Mouse (Mus musculus): Measurements from ENCODE around the gene Ankrd44. TPM values are rescaled to one million over a fixed set of nuclear protein-coding genes. Genes with fewer than 3 reads are reported as not detected.

Ankrd44 gene
- polyA plus RNA-seq, 1 experiment = 73.9 TPM

DNA sequence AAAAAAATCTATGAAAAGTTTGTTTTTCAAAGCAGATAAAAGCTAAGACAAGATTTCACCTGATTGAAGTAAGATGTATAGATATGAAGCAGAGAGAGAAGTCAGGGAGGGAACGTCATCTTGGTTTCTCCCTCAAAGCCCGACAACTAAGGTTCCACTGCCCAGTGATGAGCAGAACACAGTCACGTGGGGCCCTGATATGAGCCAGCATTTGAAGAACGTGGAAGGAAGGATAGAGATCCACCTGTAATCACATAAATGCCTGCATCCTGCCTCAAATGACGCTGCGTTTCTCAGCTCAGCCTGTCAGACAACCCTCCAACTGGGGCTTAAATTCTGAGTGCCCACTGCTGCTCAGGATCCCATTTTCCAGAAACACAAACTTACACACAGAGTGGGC lies 52.1 kb downstream of the Ankrd44 start:
- Histone ChIP-seq H3K27ac (ENCODE audit: insufficient read depth, low read depth, low read length) (no peak overlapping the region), H3K4me1 (ENCODE audit: control insufficient read depth, insufficient read depth, low read length) (peaks cover 27% of the 10 kb centered on the region), H3K4me3 (ENCODE audit: insufficient read depth, low read length) (no peak overlapping the region)
- TF ChIP-seq POLR2A (IDR thresholded peaks at IDR 0.05; ENCODE audit: borderline replicate concordance, low read depth, low read length) (no peak), CTCF (IDR thresholded peaks at IDR 0.05; ENCODE audit: low read depth, low read length) (no peak)

DNA sequence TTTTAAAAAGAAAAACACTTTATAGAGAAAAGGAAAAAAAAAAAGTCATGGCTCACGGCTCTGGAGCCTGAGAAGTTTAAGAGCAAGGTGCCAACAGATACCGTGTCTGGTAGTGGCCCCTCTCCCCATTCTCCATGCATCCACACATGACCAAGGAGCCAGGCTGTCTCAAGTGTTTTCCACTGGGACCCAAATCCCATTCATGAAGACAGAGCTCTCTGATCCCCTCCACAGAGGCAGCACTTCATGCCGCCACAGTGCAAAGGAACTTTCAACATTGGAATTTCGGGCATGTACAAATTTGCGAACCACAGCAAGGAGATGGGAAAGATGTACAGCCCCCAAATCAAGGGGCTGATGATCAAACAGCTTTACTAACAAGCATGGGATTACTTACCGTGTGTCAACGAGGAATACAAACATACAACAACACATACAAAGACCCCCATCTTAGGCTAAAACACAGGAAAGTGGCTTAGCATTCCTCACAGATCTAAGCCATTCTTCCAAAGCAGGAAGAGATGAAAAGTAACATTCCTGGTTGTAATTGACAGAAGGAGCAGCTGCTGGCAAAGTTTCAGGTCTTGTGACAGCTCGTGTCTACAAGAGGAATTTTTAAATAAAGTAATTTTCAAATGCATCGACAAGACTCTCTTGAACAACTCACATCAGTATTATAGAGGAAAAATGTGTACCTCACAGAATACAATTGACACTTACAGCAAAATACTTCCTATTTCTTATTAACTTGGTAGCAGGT lies 53.1 kb downstream of the Ankrd44 start:
- Histone ChIP-seq H3K4me1 (ENCODE audit: control insufficient read depth, insufficient read depth, low read length) (peaks cover 27% of the 10 kb centered on the region), H3K4me3 (ENCODE audit: insufficient read depth, low read length) (no peak overlapping the region), H3K27ac (ENCODE audit: insufficient read depth, low read depth, low read length) (no peak overlapping the region)
- TF ChIP-seq POLR2A (IDR thresholded peaks at IDR 0.05; ENCODE audit: borderline replicate concordance, low read depth, low read length) (no peak), CTCF (IDR thresholded peaks at IDR 0.05; ENCODE audit: low read depth, low read length) (no peak)

DNA sequence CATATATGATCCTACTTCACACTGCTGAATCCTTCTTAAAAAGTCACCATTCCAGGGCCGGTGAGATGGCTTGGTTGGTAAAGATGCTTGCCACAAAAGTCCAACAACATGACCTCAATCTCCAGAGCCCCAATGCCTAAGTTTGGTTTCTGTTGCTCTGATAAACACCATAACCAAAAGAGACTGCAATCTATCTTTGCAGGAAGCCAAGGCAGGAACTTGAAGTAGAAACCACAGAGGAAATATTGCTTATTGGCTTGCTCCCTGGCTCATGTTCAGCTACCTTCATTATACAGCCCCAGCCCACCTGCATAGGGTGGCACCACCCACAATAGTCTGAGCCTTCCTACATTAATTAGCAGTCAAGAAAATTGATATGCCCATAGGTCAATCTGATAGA lies 54.9 kb downstream of the Ankrd44 start:
- no peak overlapping the region for H3K4me3 ChIP-seq (ENCODE audit: insufficient read depth, low read length)
- peaks cover 22% of the 10 kb centered on the region for H3K4me1 ChIP-seq (ENCODE audit: control insufficient read depth, insufficient read depth, low read length)
- H3K27ac ChIP-seq (ENCODE audit: insufficient read depth, low read depth, low read length) = no peak overlapping the region
- no peak for TF ChIP-seq CTCF (IDR thresholded peaks at IDR 0.05; ENCODE audit: low read depth, low read length)
- TF ChIP-seq POLR2A (IDR thresholded peaks at IDR 0.05; ENCODE audit: borderline replicate concordance, low read depth, low read length) = no peak

DNA sequence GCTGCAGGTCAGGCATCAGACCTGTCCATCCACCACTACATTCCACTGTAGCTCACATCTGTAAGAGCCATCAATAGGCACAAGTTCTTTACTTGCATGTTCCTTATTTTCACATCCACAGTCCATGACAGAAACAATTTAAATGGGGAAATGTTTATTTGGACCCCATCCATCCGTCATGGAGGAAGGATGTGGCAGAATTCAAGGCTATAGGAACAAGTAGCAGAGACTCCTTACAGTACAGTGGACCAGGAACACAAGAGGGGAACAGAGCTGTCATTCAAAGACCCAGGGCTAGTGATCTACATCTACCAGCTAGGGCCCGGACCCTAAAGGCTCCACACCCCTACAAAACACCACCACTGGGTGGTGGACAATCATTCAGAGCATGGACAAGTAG lies 55.6 kb downstream of the Ankrd44 start:
- Histone ChIP-seq H3K4me1 (ENCODE audit: control insufficient read depth, insufficient read depth, low read length) (peaks cover 22% of the 10 kb centered on the region), H3K4me3 (ENCODE audit: insufficient read depth, low read length) (no peak overlapping the region), H3K27ac (ENCODE audit: insufficient read depth, low read depth, low read length) (no peak overlapping the region)
- TF ChIP-seq POLR2A (IDR thresholded peaks at IDR 0.05; ENCODE audit: borderline replicate concordance, low read depth, low read length) (no peak), CTCF (IDR thresholded peaks at IDR 0.05; ENCODE audit: low read depth, low read length) (no peak)

DNA sequence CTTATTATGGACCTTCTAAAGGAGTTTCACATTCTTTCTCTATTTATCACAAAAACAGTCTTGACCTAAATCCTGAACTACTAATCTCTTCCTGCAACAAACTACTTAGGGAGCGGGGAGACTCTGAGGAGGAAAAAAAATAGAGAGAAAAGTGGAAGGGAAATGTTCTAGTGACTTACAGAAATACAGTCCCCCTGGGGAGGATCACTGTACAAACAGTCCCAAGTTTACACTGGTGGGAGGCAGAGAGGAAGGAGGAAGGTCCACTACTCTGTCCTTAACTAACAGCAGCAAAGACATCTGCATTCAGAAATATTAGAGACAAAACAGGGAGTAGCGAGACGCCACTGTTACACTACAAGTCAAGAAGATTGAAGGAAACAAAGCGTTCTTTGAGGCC lies 59.0 kb downstream of the Ankrd44 start:
- H3K4me1 ChIP-seq (ENCODE audit: control insufficient read depth, insufficient read depth, low read length) = peaks cover 23% of the 10 kb centered on the region
- TF ChIP-seq CTCF (IDR thresholded peaks at IDR 0.05; ENCODE audit: low read depth, low read length) (no peak), POLR2A (IDR thresholded peaks at IDR 0.05; ENCODE audit: borderline replicate concordance, low read depth, low read length) (no peak)
- H3K27ac ChIP-seq (ENCODE audit: insufficient read depth, low read depth, low read length) = no peak overlapping the region
- no peak overlapping the region for H3K4me3 ChIP-seq (ENCODE audit: insufficient read depth, low read length)

DNA sequence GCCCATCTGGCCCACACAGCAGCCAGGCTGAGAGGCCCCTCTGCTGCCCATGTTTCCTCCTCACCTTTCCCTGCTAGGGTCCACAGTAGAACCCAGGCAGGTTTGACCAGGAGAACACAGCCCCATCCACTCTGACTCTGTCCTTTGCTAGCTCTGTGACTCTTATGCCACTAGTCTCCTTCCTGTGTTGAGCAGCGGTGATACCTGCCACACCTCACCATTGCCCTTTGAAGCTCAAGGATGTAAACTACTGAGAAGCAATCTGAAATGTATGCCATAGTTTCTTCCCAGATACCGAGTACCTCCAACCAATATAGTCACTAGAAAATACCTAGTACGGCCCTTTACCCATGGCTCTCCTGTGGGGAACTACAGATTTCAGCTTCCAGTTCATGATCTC lies 60.1 kb downstream of the Ankrd44 start:
- Histone ChIP-seq H3K27ac (ENCODE audit: insufficient read depth, low read depth, low read length) (no peak overlapping the region), H3K4me1 (ENCODE audit: control insufficient read depth, insufficient read depth, low read length) (peaks cover 18% of the 10 kb centered on the region), H3K4me3 (ENCODE audit: insufficient read depth, low read length) (no peak overlapping the region)
- no peak for TF ChIP-seq POLR2A (IDR thresholded peaks at IDR 0.05; ENCODE audit: borderline replicate concordance, low read depth, low read length)
- no peak for TF ChIP-seq CTCF (IDR thresholded peaks at IDR 0.05; ENCODE audit: low read depth, low read length)

DNA sequence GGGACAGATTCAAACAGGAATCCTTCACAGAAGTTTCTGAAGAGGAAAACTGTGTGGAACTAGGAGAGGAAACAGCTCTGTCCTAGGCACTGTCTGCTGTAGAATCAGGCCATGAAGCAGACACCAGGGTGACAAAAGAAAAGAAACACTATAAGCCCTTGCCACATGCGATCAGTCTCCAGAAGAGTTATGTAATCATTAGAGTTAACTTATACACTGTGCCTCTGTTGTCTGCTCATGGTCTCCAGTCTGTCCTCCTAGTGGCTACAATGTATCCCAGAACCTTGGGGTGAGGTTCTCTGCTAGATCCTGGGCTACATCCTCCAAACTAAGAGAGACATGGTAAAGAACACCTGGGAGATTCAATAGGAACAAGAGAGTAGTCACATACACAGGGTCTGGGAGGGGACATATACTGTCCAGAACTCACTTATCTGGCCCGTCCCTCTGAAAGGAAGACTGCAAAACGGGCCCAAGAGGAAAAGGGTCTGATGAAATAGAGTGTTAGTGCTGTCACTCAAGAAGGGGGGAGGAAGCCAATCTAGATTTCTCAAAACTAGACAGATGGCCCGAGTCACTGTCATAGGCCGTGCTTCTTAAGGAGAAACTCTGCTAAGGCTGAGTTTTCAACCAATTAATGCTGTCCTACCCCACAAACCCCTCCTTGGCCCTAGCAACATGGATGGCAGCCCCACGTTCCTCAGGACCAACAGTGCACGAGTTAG lies 61.1 kb downstream of the Ankrd44 start:
- TF ChIP-seq CTCF (IDR thresholded peaks at IDR 0.05; ENCODE audit: low read depth, low read length) (no peak), POLR2A (IDR thresholded peaks at IDR 0.05; ENCODE audit: borderline replicate concordance, low read depth, low read length) (no peak)
- H3K4me1 ChIP-seq (ENCODE audit: control insufficient read depth, insufficient read depth, low read length) = peaks cover 8% of the 10 kb centered on the region; the same call in 1 of the 2 replicates
- H3K27ac ChIP-seq (ENCODE audit: insufficient read depth, low read depth, low read length) = no peak overlapping the region

DNA sequence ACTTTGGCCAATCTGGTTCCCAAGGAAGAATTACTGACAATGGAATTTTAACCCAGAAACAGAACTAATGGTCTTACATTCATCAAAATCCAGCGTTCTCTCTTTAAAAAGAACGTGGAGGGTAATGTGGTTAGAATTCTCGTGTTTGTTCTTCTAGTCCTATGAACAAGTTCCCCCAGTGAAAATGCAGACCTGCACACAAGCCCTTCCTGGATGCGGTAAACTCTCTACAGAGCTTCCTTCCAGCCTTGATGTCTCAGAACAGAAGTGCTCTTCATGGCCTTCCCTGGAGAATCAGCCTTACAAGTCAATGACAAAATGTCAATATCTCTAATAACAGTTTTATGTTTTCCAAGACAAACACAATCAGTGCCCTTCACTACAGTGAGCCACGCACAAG lies 65.8 kb downstream of the Ankrd44 start:
- H3K4me1 ChIP-seq (ENCODE audit: control insufficient read depth, insufficient read depth, low read length) = peaks cover 2% of the 10 kb centered on the region; the same call in 1 of the 2 replicates
- H3K4me3 ChIP-seq (ENCODE audit: insufficient read depth, low read length) = no peak overlapping the region
- TF ChIP-seq CTCF (IDR thresholded peaks at IDR 0.05; ENCODE audit: low read depth, low read length) (no peak), POLR2A (IDR thresholded peaks at IDR 0.05; ENCODE audit: borderline replicate concordance, low read depth, low read length) (no peak)
- H3K27ac ChIP-seq (ENCODE audit: insufficient read depth, low read depth, low read length) = no peak overlapping the region

More for the DNA sequence above, 61.1 kb downstream of the Ankrd44 start:
- no peak overlapping the region for H3K4me3 ChIP-seq (ENCODE audit: insufficient read depth, low read length)

DNA sequence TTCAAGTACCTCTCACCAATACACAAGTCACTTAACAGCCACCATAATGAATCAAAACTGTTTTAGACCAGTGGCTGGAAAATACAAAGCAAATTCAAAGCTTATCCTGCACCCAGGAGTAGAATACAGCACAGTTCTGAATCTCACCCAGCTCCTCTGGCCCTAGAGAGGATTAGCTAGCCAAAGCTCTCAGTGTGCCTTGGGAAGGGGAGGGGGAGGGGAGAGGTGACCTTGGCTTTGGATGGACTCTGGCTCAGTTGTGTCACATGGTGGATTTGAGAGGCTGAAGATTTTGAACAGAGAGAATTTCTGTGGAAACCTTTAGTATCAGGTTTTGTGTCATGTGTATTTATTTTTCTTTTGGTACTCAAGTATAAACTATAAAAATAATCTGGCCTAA lies 66.3 kb downstream of the Ankrd44 start:
- no peak overlapping the region for H3K27ac ChIP-seq (ENCODE audit: insufficient read depth, low read depth, low read length)
- TF ChIP-seq POLR2A (IDR thresholded peaks at IDR 0.05; ENCODE audit: borderline replicate concordance, low read depth, low read length) (no peak), CTCF (IDR thresholded peaks at IDR 0.05; ENCODE audit: low read depth, low read length) (no peak)
- H3K4me3 ChIP-seq (ENCODE audit: insufficient read depth, low read length) = no peak overlapping the region
- H3K4me1 ChIP-seq (ENCODE audit: control insufficient read depth, insufficient read depth, low read length) = no peaks in the 10 kb centered on the region; the same call in 1 of the 2 replicates

DNA sequence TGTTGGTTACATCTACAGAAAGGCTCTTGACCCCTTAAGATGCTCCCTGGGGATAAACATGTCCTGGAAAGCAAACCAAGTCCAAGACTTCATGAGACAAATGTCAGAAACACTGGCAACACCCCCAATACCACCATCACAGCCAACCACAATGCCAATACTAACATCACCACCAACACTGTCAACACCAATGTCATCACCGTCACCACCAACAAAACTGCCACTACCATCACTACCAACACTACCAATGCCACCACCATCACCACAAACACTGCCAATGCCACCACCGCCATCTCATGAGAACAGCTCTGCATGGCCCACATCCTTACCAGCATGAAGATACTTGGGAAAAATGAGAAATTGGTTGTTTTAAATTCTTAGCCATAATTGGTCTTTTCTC lies 67.3 kb downstream of the Ankrd44 start:
- no peak overlapping the region for H3K4me3 ChIP-seq (ENCODE audit: insufficient read depth, low read length)
- no peak for TF ChIP-seq CTCF (IDR thresholded peaks at IDR 0.05; ENCODE audit: low read depth, low read length)
- H3K4me1 ChIP-seq (ENCODE audit: control insufficient read depth, insufficient read depth, low read length) = no peaks in the 10 kb centered on the region; the same call in 1 of the 2 replicates
- H3K27ac ChIP-seq (ENCODE audit: insufficient read depth, low read depth, low read length) = no peak overlapping the region

All from bone marrow macrophage, adult 2 months (primary cell).